Mouse (Mus musculus) midbrain, embryonic 10.5 days (tissue): Measurements from ENCODE around the gene Isoc2a. TPM values are rescaled to one million over a fixed set of nuclear protein-coding genes. Genes with fewer than 3 reads are reported as not detected.
A peak's percentile ranks its signal among the peaks of the same experiment; 100 is the strongest.
"Not testable (repeated sequence)": the region's sequence is repeated elsewhere in the genome, so short reads cannot be mapped to it uniquely, and the experiment has no call there.

Experiments used
- DNase-seq: peaks from one replicate; pipeline ENCODE4 v3.0.0-alpha.2; 2017; ENCODE audit warnings: low spot score
- H3K27ac ChIP-seq: fragments of 300-500 bp; sonication (generic); replicated peaks from 2 replicates; pipeline ENCODE4 v1.5.1; 2016; ENCODE audit warnings: mild to moderate bottlenecking
- H3K27me3 ChIP-seq: fragments of 300-500 bp; sonication (generic); 2 replicates; pipeline ENCODE4 v1.6.1; 2016; ENCODE audit warnings: low read depth, mild to moderate bottlenecking; ENCODE audit not compliant: poor library complexity, severe bottlenecking
- H3K36me3 ChIP-seq: fragments of 300-500 bp; sonication (generic); 2 replicates; pipeline ENCODE4 v1.6.1; 2016; ENCODE audit warnings: mild to moderate bottlenecking, moderate library complexity
- H3K4me1 ChIP-seq: fragments of 300-500 bp; sonication (generic); 2 replicates; pipeline ENCODE4 v1.6.1; 2016
- H3K4me3 ChIP-seq: fragments of 300-500 bp; sonication (generic); 2 replicates; pipeline ENCODE4 v1.5.1; 2016; ENCODE audit warnings: mild to moderate bottlenecking, moderate library complexity
- H3K9me3 ChIP-seq: fragments of 300-500 bp; sonication (generic); replicated peaks from 2 replicates; pipeline ENCODE4 v1.6.1; 2016; ENCODE audit warnings: mild to moderate bottlenecking
- WGBS: fragments of 180-500 bp; shearing (Covaris S2); methylation state at CpG from one replicate; pipeline ENCODE4 v1.1.7; 2016; 5-methylcytosine and 5-hydroxymethylcytosine counted together
- polyA plus RNA-seq: library from polyadenylated mRNA; unstranded; fragments of >200 nt; fragmentation: Nextera tagmentation; extraction: Ambion mirVana; gene quantifications from 2 replicates; pipeline ENCODE4 v1.2.1, GENCODE M21; 2016

The Isoc2a gene
- polyA plus RNA-seq, 1 experiment from 2014 or later, result 0.64 TPM

GRCm38 (mm10) chr7:4866631-4867180 is 10.2 kb upstream of the Isoc2a start:
- Histone ChIP-seq H3K4me3 (peak overlapping the region; percentile 56), H3K4me1 (peaks cover 17% of the 10 kb centered on the region), H3K27me3 (no peaks in the 10 kb centered on the region), H3K36me3 (no peaks in the 10 kb centered on the region), H3K9me3 (no peaks in the 10 kb centered on the region; the same call in 1 of the 2 replicates), H3K27ac (peak overlapping the region; percentile 89)
- WGBS, result 39% methylated on average over 10 of the region's 10 CpGs
- DNase-seq, result no peak

DNA sequence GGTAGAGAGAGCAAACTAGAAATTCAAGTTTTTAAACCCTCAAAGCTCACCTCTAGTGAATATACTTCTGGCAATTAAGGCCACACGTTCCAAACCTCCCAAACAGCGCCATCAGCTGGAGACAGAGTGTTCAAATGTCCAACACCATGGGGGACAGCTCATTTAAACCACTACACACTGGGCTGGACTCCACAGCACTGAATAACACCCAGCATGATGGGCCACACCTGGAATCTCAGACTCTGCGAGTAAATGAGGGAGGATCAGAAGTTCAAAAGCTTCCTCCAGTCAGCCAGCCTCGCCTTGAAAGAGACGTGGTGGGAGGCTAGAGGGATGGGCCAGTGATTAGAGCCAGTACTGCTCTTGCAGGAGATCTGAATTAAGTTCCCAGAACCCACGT is 6.8 kb upstream of the Isoc2a start, which contains the start of gene Isoc2b:
Gene Isoc2b, minus strand, starts transcription at position 126 of the 400 bp plus-strand sequence.
- 62% methylated on average over 6 of the region's 6 CpGs for WGBS
- Histone ChIP-seq H3K27ac (no peak within 1 kb of the TSS), H3K4me1 (peaks cover 17% of the 10 kb centered on the region), H3K9me3 (no peaks in the 10 kb centered on the region; the same call in 1 of the 2 replicates), H3K36me3 (no peaks in the 10 kb centered on the region), H3K4me3 (no peak within 1 kb of the TSS), H3K27me3 (no peaks in the 10 kb centered on the region)
- no peak for DNase-seq

DNA sequence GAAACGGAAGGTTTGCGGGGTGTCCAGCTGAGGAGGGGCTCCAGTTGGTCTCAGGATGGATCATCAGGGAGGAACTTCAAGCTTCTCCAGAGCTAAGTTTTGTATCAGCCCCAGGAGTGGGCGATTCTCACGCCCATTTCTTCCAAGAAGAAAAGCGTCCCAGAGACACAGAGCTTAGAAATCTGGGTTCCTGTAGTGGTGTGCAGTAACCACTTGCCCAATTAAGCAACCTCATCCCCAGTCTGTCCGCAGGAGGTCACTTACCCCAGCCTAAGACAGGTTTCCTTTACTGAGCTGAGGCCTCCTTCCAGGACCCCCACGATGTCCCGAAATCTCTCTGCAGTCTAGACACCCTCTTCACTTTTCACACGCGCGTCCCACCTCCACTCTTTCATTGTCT is 273 bp downstream of the Isoc2a start:
- H3K9me3 ChIP-seq, result no peaks in the 10 kb centered on the region; the same call in 1 of the 2 replicates
- no peak for DNase-seq
- 11% methylated on average over 11 of the region's 11 CpGs for WGBS
- H3K27me3 ChIP-seq, result no peaks in the 10 kb centered on the region
- peak overlapping the region; percentile 64 for H3K4me3 ChIP-seq
- peaks cover 19% of the 10 kb centered on the region for H3K4me1 ChIP-seq
- no peaks in the 10 kb centered on the region for H3K36me3 ChIP-seq
- peak overlapping the region; percentile 80 for H3K27ac ChIP-seq

GRCm38 (mm10) chr7:4878186-4878585 is 1.2 kb downstream of the Isoc2a start:
- DNase-seq, result no peak
- Histone ChIP-seq H3K9me3 (no peaks in the 10 kb centered on the region; the same call in 1 of the 2 replicates), H3K27me3 (no peaks in the 10 kb centered on the region), H3K4me3 (no peak overlapping the region; the same call in 1 of the 2 replicates), H3K4me1 (peaks cover 19% of the 10 kb centered on the region), H3K36me3 (no peaks in the 10 kb centered on the region), H3K27ac (no peak overlapping the region)

- 84% methylated on average over 1 of the region's 1 CpGs for WGBS
- H3K4me1 ChIP-seq, result peaks cover 19% of the 10 kb centered on the region
- H3K4me3 ChIP-seq, H3K36me3 ChIP-seq, H3K9me3 ChIP-seq, DNase-seq, H3K27ac ChIP-seq, H3K27me3 ChIP-seq: not testable (repeated sequence)
Measured at GRCm38 (mm10) chr7:4879036-4879435, 2.1 kb downstream of the Isoc2a start.

- Histone ChIP-seq H3K27ac (no peak overlapping the region), H3K4me3 (no peak overlapping the region), H3K36me3 (no peaks in the 10 kb centered on the region), H3K4me1 (no peaks in the 10 kb centered on the region), H3K9me3 (peaks cover 9% of the 10 kb centered on the region; the same call in 1 of the 2 replicates), H3K27me3 (no peaks in the 10 kb centered on the region)
- 91% methylated on average over 4 of the region's 4 CpGs for WGBS
- DNase-seq, result no peak
Measured at GRCm38 (mm10) chr7:4886680-4887079, 9.7 kb downstream of the Isoc2a start.

GRCm38 (mm10) chr7:4895186-4895585 is 18.2 kb downstream of the Isoc2a start:
- peaks cover 15% of the 10 kb centered on the region for H3K4me1 ChIP-seq
- no peak overlapping the region for H3K4me3 ChIP-seq
- WGBS, result 68% methylated on average over 11 of the region's 11 CpGs
- no peaks in the 10 kb centered on the region; the same call in 1 of the 2 replicates for H3K9me3 ChIP-seq
- H3K27me3 ChIP-seq, result peaks cover 16% of the 10 kb centered on the region
- no peaks in the 10 kb centered on the region for H3K36me3 ChIP-seq
- H3K27ac ChIP-seq, result no peak overlapping the region
- DNase-seq, result no peak

GRCm38 (mm10) chr7:4898851-4899648 is 22.1 kb downstream of the Isoc2a start:
- H3K36me3 ChIP-seq, result no peaks in the 10 kb centered on the region
- H3K4me1 ChIP-seq, result peaks cover 19% of the 10 kb centered on the region
- peak overlapping the region; percentile 57 for H3K27ac ChIP-seq
- H3K9me3 ChIP-seq, result peaks cover 5% of the 10 kb centered on the region; the same call in 1 of the 2 replicates
- H3K27me3 ChIP-seq, result peaks cover 26% of the 10 kb centered on the region
- no peak for DNase-seq
- peak overlapping the region; percentile 41 for H3K4me3 ChIP-seq
- WGBS, result 18% methylated on average over 18 of the region's 18 CpGs

GRCm38 (mm10) chr7:4899649-4900522 is 22.9 kb downstream of the Isoc2a start:
- H3K27ac ChIP-seq, result peak overlapping the region; percentile 57
- DNase-seq, result peak; percentile 39
- H3K9me3 ChIP-seq, result peaks cover 10% of the 10 kb centered on the region; the same call in 1 of the 2 replicates
- peaks cover 19% of the 10 kb centered on the region for H3K4me1 ChIP-seq
- H3K4me3 ChIP-seq, result peak overlapping the region; percentile 41
- H3K36me3 ChIP-seq, result no peaks in the 10 kb centered on the region
- WGBS, result 6% methylated on average over 19 of the region's 19 CpGs
- H3K27me3 ChIP-seq, result peaks cover 26% of the 10 kb centered on the region

DNA sequence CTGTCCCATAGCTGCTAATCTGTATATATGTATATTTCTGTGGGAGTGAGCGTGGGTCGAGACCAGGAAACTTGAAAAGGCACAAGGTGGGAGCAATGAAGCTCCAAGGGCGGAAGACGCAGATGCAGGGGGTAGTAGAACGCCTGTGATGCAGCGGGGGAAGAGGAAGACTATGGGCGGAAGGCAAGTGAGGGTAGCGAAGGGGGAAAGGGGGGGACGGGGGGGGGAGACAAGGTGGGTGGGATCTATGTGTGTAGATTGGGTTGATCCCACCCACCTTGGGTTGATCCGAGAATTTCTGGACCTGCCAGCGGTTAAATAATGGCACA is 23.5 kb downstream of the Isoc2a start:
- H3K4me1 ChIP-seq, result peaks cover 19% of the 10 kb centered on the region
- DNase-seq, result no peak
- 14% methylated on average over 11 of the region's 11 CpGs for whole genome bisulfite sequencing
- H3K27ac ChIP-seq, result no peak overlapping the region; the same call in 1 of the 2 replicates
- peaks cover 26% of the 10 kb centered on the region for H3K27me3 ChIP-seq
- H3K36me3 ChIP-seq, result no peaks in the 10 kb centered on the region
- H3K9me3 ChIP-seq, result peaks cover 10% of the 10 kb centered on the region; the same call in 1 of the 2 replicates
- H3K4me3 ChIP-seq, result peak overlapping the region; percentile 41; the same call in 1 of the 2 replicates

- no peak overlapping the region for H3K4me3 ChIP-seq
- 42% methylated on average over 8 of the region's 8 CpGs for WGBS
- H3K9me3 ChIP-seq, result peaks cover 10% of the 10 kb centered on the region; the same call in 1 of the 2 replicates
- H3K4me1 ChIP-seq, result peaks cover 19% of the 10 kb centered on the region
- DNase-seq, result peak; percentile 53
- H3K27ac ChIP-seq, result no peak overlapping the region
- H3K27me3 ChIP-seq, result peaks cover 26% of the 10 kb centered on the region
- no peaks in the 10 kb centered on the region for H3K36me3 ChIP-seq
Measured at GRCm38 (mm10) chr7:4901171-4901570, 24.2 kb downstream of the Isoc2a start.

- 91% methylated on average over 9 of the region's 9 CpGs for WGBS
- H3K4me3 ChIP-seq, result no peak overlapping the region
- H3K4me1 ChIP-seq, result peaks cover 19% of the 10 kb centered on the region
- peaks cover 10% of the 10 kb centered on the region; the same call in 1 of the 2 replicates for H3K9me3 ChIP-seq
- H3K27ac ChIP-seq, result no peak overlapping the region
- DNase-seq, result no peak
- H3K27me3 ChIP-seq, result peaks cover 26% of the 10 kb centered on the region
- no peaks in the 10 kb centered on the region for H3K36me3 ChIP-seq
Measured at GRCm38 (mm10) chr7:4902404-4902803, 25.5 kb downstream of the Isoc2a start.
